Mouse (Mus musculus) frontal cortex, postnatal 36 days (tissue): Measurements from ENCODE around the gene Cel.
A peak's percentile ranks its signal among the peaks of the same experiment; 100 is the strongest.
"Not testable (repeated sequence)": the region's sequence is repeated elsewhere in the genome, so short reads cannot be mapped to it uniquely, and the experiment has no call there.

Experiments
- DNase-seq, 2 experiments: peaks; one replicate each; pipeline ENCODE4 v3.0.0; 2022; ENCODE audit warnings: low spot score in 2 of 2

Gene Cel

GRCm38 (mm10) chr2:28518231-28518630 lies 45.0 kb downstream of the Cel start:
- DNase-seq: peak; percentile 70 to 85

GRCm38 (mm10) chr2:28517206-28517909 lies 45.8 kb downstream of the Cel start:
- DNase-seq: peak; percentile 43 to 65

GRCm38 (mm10) chr2:28514489-28514888 lies 48.7 kb downstream of the Cel start:
- peak; percentile 86 for DNase-seq

GRCm38 (mm10) chr2:28513431-28514370 lies 49.5 kb downstream of the Cel start:
- peak in 1 of 2 experiments; percentile 36 for DNase-seq

GRCm38 (mm10) chr2:28512798-28513401 lies 50.3 kb downstream of the Cel start, which contains the start of gene Ralgds:
Ralgds (plus strand) TSS chr2:28513125.
- DNase-seq: peak in 1 of 2 experiments; percentile 39

GRCm38 (mm10) chr2:28511600-28511999 lies 51.6 kb downstream of the Cel start:
- not testable (repeated sequence) for DNase-seq

GRCm38 (mm10) chr2:28506291-28506690 lies 56.9 kb downstream of the Cel start:
- no peak for DNase-seq

- no peak for DNase-seq
Measured at GRCm38 (mm10) chr2:28505795-28506194, 57.4 kb downstream of the Cel start, which contains the start of gene Gm10134. Gm10134 (plus strand) TSS chr2:28506095.
